Mouse (Mus musculus) left cerebral cortex, postnatal 14 days (tissue): ENCODE measurements around the gene Aip. TPM values are rescaled to one million over a fixed set of nuclear protein-coding genes. Genes with fewer than 3 reads are reported as not detected.

Experiments used
- DNase-seq, 2 experiments: peaks; one replicate each; pipeline ENCODE4 v3.0.0; 2021 to 2022; ENCODE audit warnings: low spot score in 2 of 2, mixed read lengths in 1 of 2
- intact Hi-C: fragments of 180-260 bp; cut with DNase I; formaldehyde crosslinking; loops from one replicate; pipeline ENCODE4 v1.15.1; 2025
- total RNA-seq, 2 experiments: library from RNA; stranded (reverse); gene quantifications; 2 replicates each; pipeline ENCODE4 v1.2.3; 2021

The Aip gene
- total RNA-seq, 2 experiments from 2014 or later: 83.4 to 94.1 TPM

DNA sequence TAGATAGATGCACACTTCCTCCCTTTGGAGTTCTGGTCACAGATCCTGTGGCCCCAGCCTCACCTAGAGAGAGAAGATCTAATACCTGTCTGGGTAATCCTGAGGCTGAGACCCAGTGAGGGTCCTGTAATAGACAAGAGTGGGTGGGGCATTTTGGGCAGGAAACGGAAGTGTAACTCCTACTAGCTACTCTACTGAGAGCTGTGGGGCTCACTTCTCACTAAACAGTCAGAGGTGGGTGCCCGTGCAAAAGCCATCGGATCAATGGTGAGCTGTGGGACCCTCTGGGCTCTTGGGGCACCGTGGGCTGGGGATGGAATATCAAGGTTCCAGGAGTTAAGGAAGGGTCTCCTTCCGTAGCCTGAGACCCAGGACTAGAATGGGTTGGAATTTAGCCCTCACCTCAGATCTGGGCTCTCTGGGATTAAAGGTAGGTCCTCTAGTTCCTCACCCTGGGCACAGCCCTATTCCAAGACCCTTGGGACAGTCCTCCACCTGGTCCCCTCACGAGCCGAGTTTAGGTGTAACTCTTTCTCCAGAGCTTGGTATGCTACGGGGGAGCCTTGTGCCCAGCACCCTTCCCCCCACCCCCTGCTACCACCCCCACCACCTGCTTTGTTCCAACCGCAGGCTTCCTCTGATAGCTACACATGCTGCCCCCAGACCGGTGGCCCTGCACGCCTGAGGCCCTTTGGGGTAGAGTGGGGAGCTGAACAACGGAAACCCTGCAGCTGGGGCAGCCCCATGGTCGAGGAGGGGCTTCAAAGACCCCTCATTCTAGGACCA lies 29.0 kb upstream of the Aip start:
- intact Hi-C loops: no loop called here
- no peak for DNase-seq

- intact Hi-C loops: no loop called here
- no peak for DNase-seq
Measured at GRCm38 (mm10) chr19:4153232-4153654, 27.6 kb upstream of the Aip start, which contains the start of gene Ptprcap. TSS of gene Ptprcap (plus strand) at chr19:4153604.

GRCm38 (mm10) chr19:4152445-4153231 lies 27.0 kb upstream of the Aip start:
- intact Hi-C loops: no loop called here
- DNase-seq: no peak

- DNase-seq: no peak
- intact Hi-C loops: no loop called here
Measured at GRCm38 (mm10) chr19:4151898-4152297, 26.2 kb upstream of the Aip start.

DNA sequence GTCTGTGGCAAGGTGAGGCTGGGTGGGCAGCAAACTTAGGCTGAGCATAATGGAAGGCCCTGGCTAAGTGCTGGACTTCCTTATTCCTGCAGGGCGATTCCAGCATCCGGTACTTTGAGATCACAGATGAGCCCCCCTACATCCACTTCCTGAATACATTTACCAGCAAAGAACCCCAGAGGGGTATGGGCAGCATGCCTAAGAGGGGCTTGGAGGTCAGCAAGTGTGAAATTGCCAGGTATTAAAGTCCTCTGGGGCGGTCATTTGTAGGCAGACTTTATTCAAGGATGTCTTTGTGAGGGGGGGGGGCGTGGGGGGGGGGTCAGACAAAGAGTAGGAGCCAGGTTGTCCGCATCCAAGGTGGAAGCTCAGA lies 25.8 kb upstream of the Aip start:
- intact Hi-C loops: no loop called here
- DNase-seq: no peak

DNA sequence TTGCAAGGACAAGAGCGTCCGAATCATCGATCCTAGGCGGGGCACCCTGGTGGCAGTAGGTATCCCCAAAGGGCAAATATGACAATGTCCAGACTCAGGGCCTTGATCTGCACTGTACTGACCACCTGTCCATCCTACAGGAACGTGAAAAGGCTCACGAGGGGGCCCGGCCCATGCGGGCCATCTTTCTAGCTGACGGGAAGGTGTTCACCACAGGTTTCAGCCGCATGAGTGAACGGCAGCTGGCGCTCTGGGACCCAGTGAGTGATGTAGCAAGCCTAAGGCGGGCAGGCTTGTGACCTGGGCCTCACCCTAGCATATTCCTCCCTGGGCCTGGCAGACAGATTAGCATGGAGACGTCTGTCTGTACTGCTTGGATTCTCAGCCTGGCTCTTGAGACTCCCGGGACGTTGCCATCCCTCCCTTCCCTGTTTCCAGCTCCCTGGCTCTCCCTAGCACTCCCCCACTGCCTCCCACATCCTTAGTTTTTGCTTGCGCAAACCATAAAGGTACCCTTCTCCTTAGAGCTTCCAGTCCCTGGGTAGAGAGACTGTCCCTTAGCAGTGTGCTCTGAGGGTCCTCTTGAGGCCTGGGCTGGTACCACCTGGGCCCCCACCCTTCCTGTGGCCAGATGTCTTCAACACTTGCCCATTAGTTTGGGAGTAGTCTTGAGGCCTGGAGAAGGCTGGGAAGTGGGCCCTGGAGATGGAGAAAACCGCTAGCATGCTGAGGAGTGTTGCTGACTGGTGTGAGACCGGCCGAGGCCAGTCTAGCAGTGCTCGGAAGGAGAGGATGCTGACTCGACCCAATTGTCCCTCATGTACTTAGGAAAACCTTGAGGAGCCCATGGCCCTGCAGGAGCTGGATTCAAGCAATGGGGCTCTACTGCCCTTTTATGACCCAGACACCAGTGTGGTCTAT lies 25.2 kb upstream of the Aip start:
- intact Hi-C loops: no loop called here
- DNase-seq: no peak

DNA sequence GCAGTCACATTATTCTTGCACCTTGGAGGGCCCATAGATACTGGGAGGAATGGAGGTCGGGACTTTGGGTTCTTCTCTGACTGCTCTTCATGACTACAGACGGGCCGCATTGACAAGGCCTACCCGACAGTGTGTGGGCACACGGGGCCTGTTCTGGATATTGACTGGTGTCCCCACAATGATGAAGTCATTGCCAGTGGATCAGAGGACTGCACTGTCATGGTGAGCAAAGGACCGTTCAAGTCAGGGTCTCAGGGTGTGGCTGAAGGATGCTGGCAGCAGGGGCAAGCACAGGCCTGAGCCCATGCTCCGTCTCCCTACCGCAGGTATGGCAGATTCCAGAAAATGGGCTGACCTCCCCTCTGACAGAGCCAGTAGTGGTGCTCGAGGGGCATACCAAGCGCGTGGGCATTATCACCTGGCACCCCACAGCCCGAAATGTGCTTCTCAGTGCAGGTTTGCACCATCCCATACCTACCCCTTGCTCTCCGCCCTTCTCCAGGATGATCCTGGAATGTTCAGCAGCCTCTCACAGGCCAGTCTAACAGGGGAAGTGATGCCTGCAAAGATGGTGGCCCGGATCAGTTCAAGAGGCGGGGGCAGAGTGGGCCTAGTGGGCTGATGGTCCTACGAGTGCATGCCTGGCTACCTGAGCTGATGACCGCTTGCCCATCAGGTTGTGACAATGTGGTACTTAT lies 24.3 kb upstream of the Aip start:
- intact Hi-C loops: no loop called here
- no peak for DNase-seq

- intact Hi-C loops: no loop called here
- no peak for DNase-seq
Measured at GRCm38 (mm10) chr19:4149283-4149682, 23.6 kb upstream of the Aip start.

- intact Hi-C loops: no loop called here
- DNase-seq: no peak
Measured at GRCm38 (mm10) chr19:4148819-4149218, 23.2 kb upstream of the Aip start.

- DNase-seq: peak; percentile 94 to 95
- intact Hi-C loops: no loop called here
Measured at GRCm38 (mm10) chr19:4148491-4148806, 22.8 kb upstream of the Aip start, which contains the start of gene Coro1b. TSS of gene Coro1b (plus strand) at chr19:4148619.

- DNase-seq: no peak
- intact Hi-C loops: no loop called here
Measured at GRCm38 (mm10) chr19:4147782-4148490, 22.3 kb upstream of the Aip start.

GRCm38 (mm10) chr19:4147022-4147405 lies 21.4 kb upstream of the Aip start:
- intact Hi-C loops: no loop called here
- no peak for DNase-seq

DNA sequence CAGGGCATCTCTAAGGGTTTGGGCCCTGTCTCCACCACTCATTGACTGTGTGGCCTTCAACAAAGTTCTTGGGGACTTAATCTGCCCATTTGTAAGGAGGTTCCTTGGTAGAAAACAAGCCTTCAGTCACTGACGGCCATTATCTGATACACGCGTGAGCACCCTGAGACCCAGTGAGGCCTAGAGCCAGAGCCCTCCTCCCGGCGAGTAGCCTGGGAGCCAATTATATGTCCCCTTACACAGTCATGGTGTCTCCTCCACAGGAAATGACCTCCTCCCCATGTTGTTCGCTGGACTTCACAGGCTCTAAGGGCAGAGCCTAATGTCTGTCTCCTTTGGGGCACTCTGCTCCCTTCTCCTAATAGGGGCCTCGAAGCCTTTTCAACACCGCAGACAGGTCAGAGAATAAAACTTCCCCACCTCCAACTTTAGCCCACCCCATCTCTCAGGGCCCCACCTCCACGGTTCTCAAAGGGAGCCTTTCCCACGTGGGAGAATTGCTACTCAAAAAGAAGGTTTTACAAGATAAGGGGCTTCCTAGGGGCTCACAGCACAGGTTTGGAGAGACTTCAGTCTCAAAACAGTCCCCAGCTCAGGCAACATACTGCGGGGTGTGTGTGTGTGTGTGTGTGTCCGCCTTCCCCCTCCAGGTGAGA lies 20.8 kb upstream of the Aip start:
- intact Hi-C loops: no loop called here
- no peak for DNase-seq

DNA sequence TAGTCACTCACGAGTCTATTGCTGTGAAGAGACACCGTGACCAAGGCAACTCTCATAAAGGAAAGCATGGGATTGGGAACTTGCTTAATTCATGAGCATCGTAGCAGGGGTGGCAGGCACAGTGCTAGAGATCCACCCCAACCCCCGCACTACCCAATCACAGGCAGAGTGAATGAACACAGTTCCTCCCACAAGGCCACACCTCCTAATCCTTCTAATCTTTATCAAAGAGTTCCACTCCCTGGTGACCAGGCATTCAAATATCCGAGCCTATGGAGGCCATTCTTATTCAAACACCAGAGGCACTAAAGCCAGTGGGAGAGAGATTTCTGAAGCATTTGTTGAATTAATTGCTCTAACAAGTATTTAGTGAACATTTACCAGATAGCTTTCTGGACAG lies 20.3 kb upstream of the Aip start:
- intact Hi-C loops: no loop called here
- DNase-seq: no peak

GRCm38 (mm10) chr19:4144550-4145498 lies 19.2 kb upstream of the Aip start:
- DNase-seq: no peak

GRCm38 (mm10) chr19:4143759-4144268 lies 18.2 kb upstream of the Aip start, which contains the start of gene Cabp4:
TSS of gene Cabp4 (minus strand) at chr19:4144033.
- intact Hi-C loops: no loop called here
- DNase-seq: no peak

More at GRCm38 (mm10) chr19:4144550-4145498, 19.2 kb upstream of the Aip start:
- intact Hi-C loops: no loop called here
